Mouse (Mus musculus): ENCODE data around the gene Lrrc17.

The Lrrc17 gene

GRCm38 (mm10) chr5:21543409-21544201 lies at the start of gene Lrrc17:
TSS of gene Lrrc17 (plus strand) at chr5:21543559.
- DNase-seq: peak; percentile 5

- no peak for DNase-seq
These were observed 48.6 kb upstream of the Lrrc17 start for GRCm38 (mm10) chr5:21494781-21495180.

GRCm38 (mm10) chr5:21496321-21496720 lies 47.0 kb upstream of the Lrrc17 start:
- no peak for DNase-seq

GRCm38 (mm10) chr5:21496881-21497280 lies 46.5 kb upstream of the Lrrc17 start:
- no peak for DNase-seq

- no peak for DNase-seq
These were observed 44.9 kb upstream of the Lrrc17 start for GRCm38 (mm10) chr5:21498490-21498889.

- no peak for DNase-seq
These were observed 44.4 kb upstream of the Lrrc17 start for GRCm38 (mm10) chr5:21498925-21499324.

- no peak for DNase-seq
These were observed 43.2 kb upstream of the Lrrc17 start for GRCm38 (mm10) chr5:21500133-21500532.

- DNase-seq: no peak
These were observed 42.4 kb upstream of the Lrrc17 start for GRCm38 (mm10) chr5:21500941-21501340.

- no peak for DNase-seq
These were observed 40.3 kb upstream of the Lrrc17 start for GRCm38 (mm10) chr5:21502936-21503610.

- DNase-seq: no peak
These were observed 38.2 kb upstream of the Lrrc17 start for GRCm38 (mm10) chr5:21505159-21505558.

GRCm38 (mm10) chr5:21506887-21507286 lies 36.5 kb upstream of the Lrrc17 start:
- no peak for DNase-seq

GRCm38 (mm10) chr5:21509801-21510200 lies 33.6 kb upstream of the Lrrc17 start:
- DNase-seq: no peak

- no peak for DNase-seq
These were observed 30.0 kb upstream of the Lrrc17 start for GRCm38 (mm10) chr5:21513363-21513762.

GRCm38 (mm10) chr5:21517562-21517961 lies 25.8 kb upstream of the Lrrc17 start:
- peak; percentile 40 for DNase-seq

- DNase-seq: no peak
These were observed 25.2 kb upstream of the Lrrc17 start for GRCm38 (mm10) chr5:21518207-21518606.

- no peak for DNase-seq
These were observed 24.2 kb upstream of the Lrrc17 start for GRCm38 (mm10) chr5:21519166-21519565.

GRCm38 (mm10) chr5:21526835-21527485 lies 16.4 kb upstream of the Lrrc17 start:
- DNase-seq: no peak

- peak; percentile 41 for DNase-seq
These were observed 15.9 kb upstream of the Lrrc17 start for GRCm38 (mm10) chr5:21527488-21527911.

- DNase-seq: peak; percentile 41
These were observed 15.1 kb upstream of the Lrrc17 start for GRCm38 (mm10) chr5:21528068-21528842.

GRCm38 (mm10) chr5:21529110-21529720 lies 14.1 kb upstream of the Lrrc17 start:
- DNase-seq: no peak

- DNase-seq: no peak
These were observed 11.2 kb upstream of the Lrrc17 start for GRCm38 (mm10) chr5:21532126-21532525.

GRCm38 (mm10) chr5:21532921-21533320 lies 10.4 kb upstream of the Lrrc17 start:
- DNase-seq: peak; percentile 33

Data from lung, postnatal 36 days (tissue).